Comparison of ENCODE assay signal across 8 mouse cellular contexts in the genomic region with DNA sequence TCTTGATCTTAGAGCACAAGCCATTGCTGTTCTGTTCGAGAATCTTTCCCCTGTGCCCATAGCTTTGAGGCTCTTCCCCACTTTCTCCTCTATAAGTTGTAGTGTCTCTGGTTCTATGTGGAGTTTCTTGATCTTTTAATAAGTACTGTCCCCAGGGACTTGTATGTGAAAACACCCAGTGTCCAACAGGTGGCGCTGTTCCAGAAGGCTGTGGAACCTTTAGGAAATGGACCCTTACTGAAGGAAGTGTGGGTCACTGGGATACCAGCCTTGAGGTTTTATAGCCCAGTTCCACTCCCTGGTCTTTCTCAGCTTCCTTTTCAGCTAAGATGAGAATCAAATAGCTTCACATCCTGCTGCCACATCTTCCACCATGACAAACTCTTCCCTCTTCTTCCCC.
DNase-seq lines count a peak whose midpoint lies in the region; ATAC-seq lines count a peak whose summit lies in the region.

No protein-coding gene starts in this region.

- H3K27me3 ChIP-seq in heart, embryonic 11.5 days (ENCODE audit: control insufficient read depth, insufficient read depth, low read length): no peaks in the 10 kb centered on the region
- H3K27me3 ChIP-seq in embryonic facial prominence, embryonic 11.5 days (ENCODE audit: control insufficient read depth, insufficient read depth, low read length): no peaks in the 10 kb centered on the region

- H3K36me3 ChIP-seq in heart, embryonic 11.5 days (ENCODE audit: control insufficient read depth, insufficient read depth, low read length): no peaks in the 10 kb centered on the region
- H3K36me3 ChIP-seq in embryonic facial prominence, embryonic 11.5 days (replicated peaks; ENCODE audit: control insufficient read depth, insufficient read depth, low read depth, low read length): no peaks in the 10 kb centered on the region

- no peak overlapping the region for H3K27ac ChIP-seq in heart, embryonic 11.5 days (ENCODE audit: low read depth, low read length)
- H3K27ac ChIP-seq in embryonic facial prominence, embryonic 11.5 days (replicated peaks; ENCODE audit: low read depth, low read length): no peak overlapping the region

- WGBS in heart, embryonic 11.5 days (ENCODE audit: insufficient replicate concordance): 19% methylated on average over 2 of the region's 2 CpGs
- 34% methylated on average over 2 of the region's 2 CpGs for WGBS in embryonic facial prominence, embryonic 11.5 days

- no peak overlapping the region for H3K9ac ChIP-seq in heart, embryonic 11.5 days (ENCODE audit: low read depth, low read length)
- H3K9ac ChIP-seq in embryonic facial prominence, embryonic 11.5 days (replicated peaks; ENCODE audit: low read length): no peak overlapping the region

- intact Hi-C loops in heart, postnatal 10 days (cut with DNase I): loop anchor here (5.0 kb wide), 1 partner anchor 207 kb away; no protein-coding TSS in a partner anchor

- H3K4me1 ChIP-seq in heart, embryonic 11.5 days (ENCODE audit: control insufficient read depth, insufficient read depth, low read length): no peaks in the 10 kb centered on the region
- no peaks in the 10 kb centered on the region for H3K4me1 ChIP-seq in embryonic facial prominence, embryonic 11.5 days (ENCODE audit: control insufficient read depth, insufficient read depth, low read length)

- ATAC-seq in heart, embryonic 11.5 days (replicated peaks; ENCODE audit: insufficient number of reproducible peaks, low FRiP score, low TSS enrichment): no peak
- no peak for ATAC-seq in embryonic facial prominence, embryonic 11.5 days (replicated peaks; ENCODE audit: insufficient number of reproducible peaks, low FRiP score, low TSS enrichment, low read depth)

- no peak overlapping the region for H3K4me3 ChIP-seq in heart, embryonic 11.5 days (ENCODE audit: low read depth, low read length)
- H3K4me3 ChIP-seq in embryonic facial prominence, embryonic 11.5 days (ENCODE audit: low read depth, low read length): no peak overlapping the region

- DNase-seq in heart, postnatal 10 days: peak; percentile 4 to 28
- DNase-seq in 416B (ENCODE audit: low read depth) (peak; percentile 82), NIH3T3 (ENCODE audit: low read depth) (peak; percentile 78)
- peak; percentile 58 for DNase-seq in embryonic facial prominence, embryonic 11.5 days (ENCODE audit: low spot score)
- peak; percentile 14 for DNase-seq in lung, postnatal 25 days (ENCODE audit: low spot score)
- DNase-seq in thymus, postnatal 36 days: peak; percentile 31 to 46
- no peak for DNase-seq in ovary, postnatal 10 days (ENCODE audit: low spot score)

- H3K9me3 ChIP-seq in heart, embryonic 11.5 days (replicated peaks; ENCODE audit: control insufficient read depth, low read length): no peaks in the 10 kb centered on the region
- H3K9me3 ChIP-seq in embryonic facial prominence, embryonic 11.5 days (replicated peaks; ENCODE audit: control insufficient read depth, low read length): no peaks in the 10 kb centered on the region

- no peak overlapping the region for H3K4me2 ChIP-seq in heart, embryonic 11.5 days
- no peak overlapping the region for H3K4me2 ChIP-seq in embryonic facial prominence, embryonic 11.5 days (ENCODE audit: low read depth, low read length)
